Mouse (Mus musculus) liver, embryonic 14.5 days (tissue): ENCODE measurements around the gene Lhfpl3. TPM values are rescaled to one million over a fixed set of nuclear protein-coding genes. Genes with fewer than 3 reads are reported as not detected.

ENCODE experiments used
- ATAC-seq: fragments of 200-750 bp; cut with Nextera tagmentation; 2 replicates; pipeline ENCODE4 v1.8.0; 2017; ENCODE audit warnings: moderate number of reproducible peaks, mild to moderate bottlenecking, moderate library complexity; ENCODE audit not compliant: insufficient read depth
- DNase-seq, 3 experiments: peaks; one replicate each; pipeline ENCODE4 v3.0.0-alpha.2; 2012 to 2013; ENCODE audit warnings: low read depth in 3 of 3, low spot score in 3 of 3
- H3K27ac ChIP-seq: fragments of 300-500 bp; sonication (generic); 2 replicates; pipeline ENCODE4 v1.5.1; 2014; ENCODE audit warnings: moderate library complexity, mild to moderate bottlenecking, control low read depth, inconsistent platforms
- H3K27me3 ChIP-seq: fragments of 300-500 bp; sonication (generic); 2 replicates; pipeline ENCODE4 v1.6.1; 2014; ENCODE audit warnings: mild to moderate bottlenecking, low read length, moderate library complexity; ENCODE audit not compliant: control insufficient read depth, insufficient read depth
- H3K36me3 ChIP-seq: fragments of 300-500 bp; sonication (generic); replicated peaks from 2 replicates; pipeline ENCODE4 v1.6.1; 2014; ENCODE audit warnings: low read depth; ENCODE audit not compliant: control insufficient read depth, insufficient read depth
- H3K4me1 ChIP-seq, 2 experiments: fragments of 200-500 bp in 1 of 2; fragments of 300-500 bp in 1 of 2; sonication (generic) in 1 of 2; replicated peaks; 2 replicates each; pipeline ENCODE4 v1.6.1; 2012 to 2014; ENCODE audit warnings: antibody characterized with exemption in 1 of 2, inconsistent platforms in 1 of 2, low read length in 1 of 2; ENCODE audit not compliant: control insufficient read depth in 2 of 2, insufficient read depth in 2 of 2
- H3K4me2 ChIP-seq: fragments of 300-500 bp; sonication (generic); 2 replicates; pipeline ENCODE4 v1.6.1; 2014; ENCODE audit warnings: low read depth, mild to moderate bottlenecking, control low read depth, moderate library complexity
- H3K4me3 ChIP-seq, 2 experiments: fragments of 200-500 bp in 1 of 2; fragments of 300-500 bp in 1 of 2; sonication (generic) in 1 of 2; 2 replicates each; pipeline ENCODE4 v1.5.1; 2012 to 2014; ENCODE audit warnings: low read depth in 2 of 2, low read length in 2 of 2, mild to moderate bottlenecking in 2 of 2, control low read depth in 1 of 2, inconsistent platforms in 1 of 2, moderate library complexity in 1 of 2; ENCODE audit not compliant: insufficient read depth in 1 of 2
- H3K9ac ChIP-seq: fragments of 300-500 bp; sonication (generic); replicated peaks from 2 replicates; pipeline ENCODE4 v1.6.1; 2014; ENCODE audit warnings: mild to moderate bottlenecking, control low read depth, moderate library complexity
- H3K9me3 ChIP-seq: fragments of 300-500 bp; sonication (generic); 2 replicates; pipeline ENCODE4 v1.6.1; 2016; ENCODE audit warnings: low read length, mixed read lengths; ENCODE audit not compliant: control insufficient read depth
- CTCF ChIP-seq: IDR thresholded peaks from 2 replicates; pipeline ENCODE4 v1.5.1; 2016; ENCODE audit warnings: antibody characterized with exemption, low read depth, control low read depth
- EP300 ChIP-seq: IDR thresholded peaks from 2 replicates; pipeline ENCODE4 v1.6.1; 2016; ENCODE audit warnings: antibody characterized with exemption, low read depth
- WGBS: fragments of 180-500 bp; shearing (Covaris S2); extraction: QIAGEN DNeasy Blood & Tissue Kit; methylation state at CpG from one replicate; pipeline ENCODE4 v1.1.7; 2014; ENCODE audit not compliant: insufficient replicate concordance; 5-methylcytosine and 5-hydroxymethylcytosine counted together
- polyA plus RNA-seq, 2 experiments: library from polyadenylated mRNA; depleted of rRNA in 1 of 2; stranded (reverse) in 1 of 2; unstranded in 1 of 2; fragments of >200 nt; fragmentation: Nextera tagmentation in 1 of 2; extraction: Ambion mirVana in 1 of 2; gene quantifications; 2 replicates each; pipeline versions ENCODE4 v1.2.1 to v1.2.3; 2012 to 2014

Lhfpl3 gene
- polyA plus RNA-seq, 2 experiments = 0.01 TPM; not detected in 1

DNA sequence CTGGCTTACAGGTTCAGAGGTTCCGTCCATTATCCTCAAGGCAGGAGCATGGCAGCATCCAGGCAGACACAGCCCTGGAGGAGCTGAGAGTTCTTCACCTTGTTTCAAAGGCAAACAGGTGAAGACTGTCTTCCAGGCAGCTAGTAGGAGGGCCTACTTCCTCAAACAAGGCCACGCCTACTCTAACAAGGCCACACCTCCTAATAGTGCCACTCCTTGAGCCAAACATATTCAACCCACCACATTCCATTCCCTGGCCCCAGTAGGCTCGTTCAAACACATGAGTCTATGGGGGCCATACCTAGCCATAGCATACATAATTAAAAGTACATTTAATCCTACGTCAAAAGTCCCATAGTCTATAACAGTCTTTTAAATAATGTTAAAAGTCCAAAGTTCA is 407.4 kb downstream of the Lhfpl3 start:
- ATAC-seq = no peak
- Histone ChIP-seq H3K4me3 (no peak overlapping the region), H3K4me1 (no peaks in the 10 kb centered on the region)

DNA sequence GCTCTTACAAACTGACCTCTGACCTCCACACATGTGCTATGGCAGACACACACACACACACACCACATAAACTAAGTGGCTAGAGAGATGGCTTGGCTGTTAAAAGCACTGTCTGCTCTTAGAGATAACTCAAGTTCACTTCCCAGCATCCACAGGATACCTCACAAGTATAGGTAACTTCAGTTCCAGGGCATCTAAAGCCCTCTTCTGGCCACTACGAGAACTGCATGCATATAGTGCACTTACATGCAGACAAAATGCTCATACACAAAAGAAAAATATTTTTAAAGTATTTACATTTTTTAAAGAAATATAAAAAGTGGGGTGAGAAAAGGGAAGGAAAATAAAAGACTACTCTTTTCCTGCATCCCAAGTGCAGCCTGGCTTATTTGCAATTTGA is 408.6 kb downstream of the Lhfpl3 start:
- TF ChIP-seq EP300 (no peak), CTCF (peak; percentile 39)
- Histone ChIP-seq H3K27me3 (no peaks in the 10 kb centered on the region), H3K4me1 (no peaks in the 10 kb centered on the region), H3K36me3 (no peaks in the 10 kb centered on the region), H3K4me2 (no peak overlapping the region), H3K4me3 (no peak overlapping the region), H3K9me3 (no peaks in the 10 kb centered on the region), H3K9ac (no peak overlapping the region), H3K27ac (no peak overlapping the region)
- ATAC-seq = no peak
- no peak for DNase-seq
- WGBS = 52% methylated on average over 1 of the region's 1 CpGs

More for the DNA sequence above, 407.4 kb downstream of the Lhfpl3 start:
- H3K27ac ChIP-seq = no peak overlapping the region
- H3K9me3 ChIP-seq = no peaks in the 10 kb centered on the region
- H3K9ac ChIP-seq = no peak overlapping the region
- TF ChIP-seq EP300 (no peak), CTCF (no peak)
- H3K36me3 ChIP-seq = no peaks in the 10 kb centered on the region
- H3K27me3 ChIP-seq = no peaks in the 10 kb centered on the region
- DNase-seq = no peak
- H3K4me2 ChIP-seq = no peak overlapping the region
- 54% methylated on average over 4 of the region's 4 CpGs for WGBS

DNA sequence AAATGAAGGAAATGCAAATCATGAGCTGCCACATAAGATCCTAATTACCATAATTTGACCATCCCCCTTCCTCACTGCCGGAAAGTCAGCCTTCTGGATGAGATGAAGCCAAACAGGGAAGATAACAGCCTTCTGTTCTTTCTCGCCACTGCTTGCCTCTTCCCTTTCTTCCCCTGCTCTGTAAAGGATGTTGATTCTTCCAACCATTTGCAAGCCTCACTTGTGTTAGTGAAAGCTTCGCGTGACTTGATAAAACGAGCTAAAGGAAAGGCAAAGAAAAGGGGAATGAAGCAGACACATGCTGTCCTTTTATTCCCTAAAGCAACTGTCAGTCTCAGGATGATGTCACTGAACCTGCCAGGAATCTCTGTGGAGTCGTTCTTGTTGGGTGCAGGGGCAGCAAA is 420.1 kb downstream of the Lhfpl3 start:
- Histone ChIP-seq H3K36me3 (no peaks in the 10 kb centered on the region), H3K4me3 (no peak overlapping the region), H3K4me2 (no peak overlapping the region), H3K27ac (no peak overlapping the region), H3K27me3 (no peaks in the 10 kb centered on the region), H3K9ac (no peak overlapping the region), H3K9me3 (no peaks in the 10 kb centered on the region), H3K4me1 (no peaks in the 10 kb centered on the region)
- TF ChIP-seq CTCF (no peak), EP300 (no peak)
- DNase-seq = no peak
- no peak for ATAC-seq
- 31% methylated on average over 6 of the region's 6 CpGs for WGBS

DNA sequence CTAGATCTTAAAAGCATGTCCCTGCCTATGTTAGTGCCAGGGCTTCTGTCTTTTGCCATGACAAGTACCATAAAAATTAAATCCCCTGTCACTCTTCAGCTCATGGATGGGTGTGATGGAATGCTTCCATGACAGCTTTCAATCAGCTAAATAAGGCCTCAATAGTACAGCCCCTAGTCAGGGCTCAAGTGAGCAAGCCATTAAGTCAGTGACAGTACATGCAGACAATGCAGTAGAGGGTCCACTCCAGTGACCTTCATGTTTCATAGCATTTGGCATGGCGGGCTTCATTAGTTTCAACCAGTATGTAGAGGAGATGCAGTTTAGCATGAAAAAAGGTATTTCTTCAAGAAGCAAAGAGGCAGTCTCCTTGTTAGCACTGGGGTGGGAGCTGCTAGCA is 420.8 kb downstream of the Lhfpl3 start:
- TF ChIP-seq EP300 = no peak
- Histone ChIP-seq H3K4me2 (no peak overlapping the region), H3K4me3 (no peak overlapping the region), H3K4me1 (no peaks in the 10 kb centered on the region), H3K27me3 (no peaks in the 10 kb centered on the region), H3K27ac (no peak overlapping the region), H3K36me3 (no peaks in the 10 kb centered on the region), H3K9me3 (no peaks in the 10 kb centered on the region), H3K9ac (no peak overlapping the region)
- ATAC-seq (no peak), DNase-seq (no peak)
- WGBS = 59% methylated on average over 1 of the region's 1 CpGs

DNA sequence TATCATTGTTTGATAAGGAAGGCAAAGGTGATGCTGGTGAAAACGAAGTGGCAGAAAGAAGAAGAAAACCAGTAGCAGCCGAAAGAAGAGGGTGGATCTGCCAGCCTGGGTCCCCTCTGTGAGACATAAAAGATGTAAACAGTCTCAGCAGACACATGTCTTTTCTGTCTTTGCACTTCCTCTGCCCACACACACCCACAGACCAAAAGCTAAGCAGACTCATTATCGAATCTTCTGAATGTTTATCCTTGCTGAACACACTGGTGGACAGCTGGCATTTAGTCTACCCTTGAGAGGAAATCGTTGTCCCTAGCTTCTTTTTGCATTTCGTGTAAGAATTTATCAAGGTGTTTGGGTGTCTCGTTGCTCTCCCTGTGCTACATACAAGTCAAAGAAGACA is 443.8 kb downstream of the Lhfpl3 start:
- H3K36me3 ChIP-seq = no peaks in the 10 kb centered on the region
- DNase-seq (no peak), ATAC-seq (no peak)
- H3K4me1 ChIP-seq = no peaks in the 10 kb centered on the region
- H3K27ac ChIP-seq = no peak overlapping the region
- H3K27me3 ChIP-seq = no peaks in the 10 kb centered on the region
- TF ChIP-seq EP300 (no peak), CTCF (no peak)
- no peak overlapping the region for H3K9ac ChIP-seq
- no peaks in the 10 kb centered on the region for H3K9me3 ChIP-seq
- 53% methylated on average over 6 of the region's 6 CpGs for WGBS
- H3K4me3 ChIP-seq = no peak overlapping the region
- H3K4me2 ChIP-seq = no peak overlapping the region
